Mouse (Mus musculus): ENCODE measurements around the gene Tekt2. TPM values are rescaled to one million over a fixed set of nuclear protein-coding genes. Genes with fewer than 3 reads are reported as not detected.

The Tekt2 gene
- polyA plus RNA-seq, 1 experiment from 2014 or later = 0.26 TPM

- whole genome bisulfite sequencing (ENCODE audit: insufficient replicate concordance) = 68% methylated on average over 1 of the region's 1 CpGs
- no peak for DNase-seq
- ATAC-seq = no peak
- peaks cover 5% of the 10 kb centered on the region; the same call in 1 of the 2 replicates for H3K9me3 ChIP-seq (ENCODE audit: low read length)
- H3K9ac ChIP-seq (replicated peaks) = no peak overlapping the region
- TF ChIP-seq CTCF (IDR thresholded peaks at IDR 0.05; ENCODE audit: low read depth) = no peak
- no peak overlapping the region for H3K4me3 ChIP-seq (ENCODE audit: low read depth, low read length)
- H3K4me1 ChIP-seq (ENCODE audit: insufficient read depth) = peaks cover 12% of the 10 kb centered on the region
- H3K4me2 ChIP-seq (ENCODE audit: low read depth, low read length) = no peak overlapping the region
- no peaks in the 10 kb centered on the region for H3K36me3 ChIP-seq (replicated peaks; ENCODE audit: insufficient read depth, low read length)
- no peak overlapping the region for H3K27ac ChIP-seq (ENCODE audit: low read depth)
- H3K27me3 ChIP-seq (ENCODE audit: insufficient read depth, low read length) = peaks cover 29% of the 10 kb centered on the region
Observed at GRCm38 (mm10) chr4:126305428-126305827, 20.1 kb downstream of the Tekt2 start.

GRCm38 (mm10) chr4:126303877-126304276, 21.6 kb downstream of the Tekt2 start:
- Histone ChIP-seq H3K36me3 (replicated peaks; ENCODE audit: insufficient read depth, low read length) (no peaks in the 10 kb centered on the region), H3K27ac (ENCODE audit: low read depth) (no peak overlapping the region), H3K9ac (replicated peaks) (no peak overlapping the region), H3K4me2 (ENCODE audit: low read depth, low read length) (no peak overlapping the region), H3K4me3 (ENCODE audit: low read depth, low read length) (no peak overlapping the region), H3K27me3 (ENCODE audit: insufficient read depth, low read length) (peaks cover 38% of the 10 kb centered on the region), H3K4me1 (ENCODE audit: insufficient read depth) (peaks cover 8% of the 10 kb centered on the region), H3K9me3 (ENCODE audit: low read length) (peaks cover 5% of the 10 kb centered on the region; the same call in 1 of the 2 replicates)
- WGBS (ENCODE audit: insufficient replicate concordance) = 64% methylated on average over 4 of the region's 4 CpGs
- peak; percentile 49 for TF ChIP-seq CTCF (IDR thresholded peaks at IDR 0.05; ENCODE audit: low read depth)
- no peak for TF ChIP-seq EP300 (IDR thresholded peaks at IDR 0.05; ENCODE audit: low read depth)
- ATAC-seq = no peak
- DNase-seq = no peak

GRCm38 (mm10) chr4:126301584-126302309, 23.7 kb downstream of the Tekt2 start:
- peak overlapping the region; percentile 30 for H3K4me3 ChIP-seq (ENCODE audit: low read depth, low read length)
- H3K27me3 ChIP-seq (ENCODE audit: insufficient read depth, low read length) = peaks cover 48% of the 10 kb centered on the region
- no peak for DNase-seq

GRCm38 (mm10) chr4:126300916-126301583, 24.4 kb downstream of the Tekt2 start:
- no peak overlapping the region for H3K27ac ChIP-seq (ENCODE audit: low read depth)
- H3K4me1 ChIP-seq (ENCODE audit: insufficient read depth) = peaks cover 16% of the 10 kb centered on the region
- peaks cover 4% of the 10 kb centered on the region; the same call in 1 of the 2 replicates for H3K9me3 ChIP-seq (ENCODE audit: low read length)
- peaks cover 55% of the 10 kb centered on the region for H3K27me3 ChIP-seq (ENCODE audit: insufficient read depth, low read length)
- DNase-seq (no peak), ATAC-seq (no peak)
- H3K4me3 ChIP-seq (ENCODE audit: low read depth, low read length) = peak overlapping the region; percentile 30
- peak overlapping the region; percentile 55 for H3K4me2 ChIP-seq (ENCODE audit: low read depth, low read length)
- WGBS (ENCODE audit: insufficient replicate concordance) = 2% methylated on average over 45 of the region's 50 CpGs
- no peak overlapping the region for H3K9ac ChIP-seq (replicated peaks)
- no peak for TF ChIP-seq EP300 (IDR thresholded peaks at IDR 0.05; ENCODE audit: low read depth)
- no peaks in the 10 kb centered on the region for H3K36me3 ChIP-seq (replicated peaks; ENCODE audit: insufficient read depth, low read length)

More at GRCm38 (mm10) chr4:126301584-126302309, 23.7 kb downstream of the Tekt2 start:
- Histone ChIP-seq H3K4me2 (ENCODE audit: low read depth, low read length) (peak overlapping the region; percentile 55), H3K27ac (ENCODE audit: low read depth) (no peak overlapping the region), H3K36me3 (replicated peaks; ENCODE audit: insufficient read depth, low read length) (no peaks in the 10 kb centered on the region), H3K4me1 (ENCODE audit: insufficient read depth) (peaks cover 13% of the 10 kb centered on the region), H3K9ac (replicated peaks) (no peak overlapping the region), H3K9me3 (ENCODE audit: low read length) (peaks cover 5% of the 10 kb centered on the region; the same call in 1 of the 2 replicates)
- WGBS (ENCODE audit: insufficient replicate concordance) = 14% methylated on average over 27 of the region's 27 CpGs
- no peak for ATAC-seq
- TF ChIP-seq CTCF (IDR thresholded peaks at IDR 0.05; ENCODE audit: low read depth) (no peak), EP300 (IDR thresholded peaks at IDR 0.05; ENCODE audit: low read depth) (no peak)

GRCm38 (mm10) chr4:126296617-126297101, 28.8 kb downstream of the Tekt2 start:
- Histone ChIP-seq H3K27me3 (ENCODE audit: insufficient read depth, low read length) (peaks cover 42% of the 10 kb centered on the region), H3K4me3 (ENCODE audit: low read depth, low read length) (peak overlapping the region; percentile 32), H3K9ac (replicated peaks) (no peak overlapping the region; the same call in 1 of the 2 replicates), H3K4me1 (ENCODE audit: insufficient read depth) (peaks cover 16% of the 10 kb centered on the region), H3K36me3 (replicated peaks; ENCODE audit: insufficient read depth, low read length) (no peaks in the 10 kb centered on the region), H3K4me2 (ENCODE audit: low read depth, low read length) (peak overlapping the region; percentile 59), H3K9me3 (ENCODE audit: low read length) (no peaks in the 10 kb centered on the region), H3K27ac (ENCODE audit: low read depth) (no peak overlapping the region)
- under 1% methylated on average over 34 of the region's 34 CpGs for WGBS (ENCODE audit: insufficient replicate concordance)
- peak; percentile 42 for DNase-seq
- TF ChIP-seq EP300 (IDR thresholded peaks at IDR 0.05; ENCODE audit: low read depth) (no peak), CTCF (IDR thresholded peaks at IDR 0.05; ENCODE audit: low read depth) (peak; percentile 3; the same call in 1 of the 2 replicates)
- peak; percentile 33; the same call in 1 of the 2 replicates for ATAC-seq

- no peak overlapping the region for H3K9ac ChIP-seq (replicated peaks)
- TF ChIP-seq EP300 (IDR thresholded peaks at IDR 0.05; ENCODE audit: low read depth) = no peak
- TF ChIP-seq CTCF (IDR thresholded peaks at IDR 0.05; ENCODE audit: low read depth) = no peak
- ATAC-seq (no peak), DNase-seq (no peak)
- H3K27me3 ChIP-seq (ENCODE audit: insufficient read depth, low read length) = peaks cover 35% of the 10 kb centered on the region
- WGBS (ENCODE audit: insufficient replicate concordance) = 43% methylated on average over 4 of the region's 4 CpGs
- peaks cover 9% of the 10 kb centered on the region for H3K4me1 ChIP-seq (ENCODE audit: insufficient read depth)
- no peaks in the 10 kb centered on the region for H3K36me3 ChIP-seq (replicated peaks; ENCODE audit: insufficient read depth, low read length)
- no peak overlapping the region for H3K27ac ChIP-seq (ENCODE audit: low read depth)
- H3K4me2 ChIP-seq (ENCODE audit: low read depth, low read length) = no peak overlapping the region
- no peak overlapping the region for H3K4me3 ChIP-seq (ENCODE audit: low read depth, low read length)
- H3K9me3 ChIP-seq (ENCODE audit: low read length) = no peaks in the 10 kb centered on the region
Observed at GRCm38 (mm10) chr4:126295937-126296336, 29.6 kb downstream of the Tekt2 start.
